Mouse (Mus musculus) G1E (cell line): ENCODE data around the gene Actr1b. TPM values are rescaled to one million over a fixed set of nuclear protein-coding genes. Genes with fewer than 3 reads are reported as not detected.
"Not testable (repeated sequence)": the region's sequence is repeated elsewhere in the genome, so short reads cannot be mapped to it uniquely, and the experiment has no call there.

ENCODE experiments used
- ATAC-seq: 2 replicates; pipeline ENCODE4 v1.8.0; 2016; ENCODE audit warnings: mild to moderate bottlenecking; ENCODE audit not compliant: insufficient number of reproducible peaks, poor library complexity, low FRiP score, severe bottlenecking; ENCODE audit errors: extremely low read depth
- DNase-seq: peaks from one replicate; pipeline ENCODE4 v3.0.0; 2012; ENCODE audit warnings: low spot score
- H3K27me3 ChIP-seq: 2 replicates; pipeline ENCODE4 v1.6.1; 2012; ENCODE audit warnings: mild to moderate bottlenecking, low read length, inconsistent platforms; ENCODE audit not compliant: insufficient read depth
- H3K36me3 ChIP-seq: replicated peaks from 2 replicates; pipeline ENCODE3; 2012; ENCODE audit warnings: mild to moderate bottlenecking, inconsistent platforms
- H3K4me1 ChIP-seq: 2 replicates; pipeline ENCODE4 v1.6.1; 2012; ENCODE audit warnings: low read depth, low read length, inconsistent platforms, mixed read lengths; ENCODE audit not compliant: insufficient read depth
- H3K4me3 ChIP-seq: 2 replicates; pipeline ENCODE4 v1.5.1; 2012; ENCODE audit warnings: low read depth, mild to moderate bottlenecking, inconsistent platforms, low read length, moderate library complexity, mixed read lengths
- H3K9me3 ChIP-seq: replicated peaks from 2 replicates; pipeline ENCODE4 v1.6.1; 2012; ENCODE audit warnings: inconsistent platforms
- CTCF ChIP-seq: IDR thresholded peaks from 2 replicates; pipeline ENCODE4 v1.5.1; 2012; ENCODE audit warnings: low read depth, low read length, inconsistent platforms, mixed read lengths
- GATA1 ChIP-seq: IDR thresholded peaks from 2 replicates; pipeline ENCODE4 v1.6.1; 2012; ENCODE audit warnings: borderline replicate concordance, low read length, inconsistent platforms, mixed read lengths
- GATA2 ChIP-seq: IDR thresholded peaks from 2 replicates; pipeline ENCODE4 v1.6.1; 2012; ENCODE audit warnings: low read depth, low read length, inconsistent platforms, borderline replicate concordance
- POLR2AphosphoS5 ChIP-seq: IDR thresholded peaks from 2 replicates; pipeline ENCODE4 v1.6.1; 2012; ENCODE audit warnings: low read depth, low read length, inconsistent platforms; ENCODE audit not compliant: insufficient replicate concordance
- TAL1 ChIP-seq: conservative IDR thresholded peaks from 2 replicates; pipeline ENCODE4 v1.6.1; 2012; ENCODE audit warnings: low read depth, low read length, inconsistent platforms, mixed read lengths
- polyA plus RNA-seq: library from polyadenylated mRNA; stranded (reverse); fragments of >175 nt; gene quantifications from 2 replicates; pipeline ENCODE4 v1.2.3, GENCODE M21; 2012
- total RNA-seq, 2 experiments: library from RNA; stranded (forward) in 1 of 2; stranded (reverse) in 1 of 2; fragments of 200-1000 nt in 1 of 2; fragments of >200 nt in 1 of 2; fragmentation: Nextera tagmentation in 1 of 2; gene quantifications; 2 replicates each; pipeline ENCODE4 v1.2.3; 2014 to 2017

Gene Actr1b
- total and polyA plus RNA-seq, 3 experiments, result 50.8 to 87.4 (median 68.0) TPM

GRCm38 (mm10) chr1:36674936-36675335, 39.3 kb downstream of the Actr1b start:
- TF ChIP-seq GATA2 (no peak), TAL1 (no peak), GATA1 (no peak), CTCF (no peak), POLR2AphosphoS5 (no peak)
- DNase-seq (no peak), ATAC-seq (no peak)
- Histone ChIP-seq H3K4me1 (no peaks in the 10 kb centered on the region), H3K4me3 (no peak overlapping the region), H3K27me3 (peaks cover 50% of the 10 kb centered on the region), H3K9me3 (no peaks in the 10 kb centered on the region), H3K36me3 (no peaks in the 10 kb centered on the region)

- DNase-seq, result no peak
- Histone ChIP-seq H3K36me3 (no peaks in the 10 kb centered on the region), H3K9me3 (no peaks in the 10 kb centered on the region), H3K4me1 (no peaks in the 10 kb centered on the region), H3K4me3 (no peak overlapping the region), H3K27me3 (peaks cover 50% of the 10 kb centered on the region)
- no peak for ATAC-seq
- TF ChIP-seq POLR2AphosphoS5, result no peak
- no peak for TF ChIP-seq TAL1
- no peak for TF ChIP-seq GATA1
- no peak for TF ChIP-seq CTCF
- no peak for TF ChIP-seq GATA2
These were observed 41.4 kb downstream of the Actr1b start for GRCm38 (mm10) chr1:36672648-36673350.

- TF ChIP-seq CTCF (no peak), GATA2 (no peak)
- no peaks in the 10 kb centered on the region for H3K36me3 ChIP-seq
- ATAC-seq, result no peak
- peaks cover 46% of the 10 kb centered on the region for H3K27me3 ChIP-seq
- DNase-seq, result no peak
- no peaks in the 10 kb centered on the region for H3K4me1 ChIP-seq
- H3K4me3 ChIP-seq, result no peak overlapping the region
- no peaks in the 10 kb centered on the region for H3K9me3 ChIP-seq
These were observed 43.0 kb downstream of the Actr1b start for GRCm38 (mm10) chr1:36671260-36671659.

GRCm38 (mm10) chr1:36670256-36670655, 44.0 kb downstream of the Actr1b start:
- no peaks in the 10 kb centered on the region for H3K9me3 ChIP-seq
- peaks cover 42% of the 10 kb centered on the region for H3K27me3 ChIP-seq
- no peak overlapping the region for H3K4me3 ChIP-seq
- TF ChIP-seq CTCF (no peak), POLR2AphosphoS5 (no peak), GATA2 (no peak), TAL1 (no peak)
- ATAC-seq, result no peak
- H3K36me3 ChIP-seq, result no peaks in the 10 kb centered on the region
- DNase-seq, result no peak
- peaks cover 3% of the 10 kb centered on the region; the same call in 1 of the 2 replicates for H3K4me1 ChIP-seq

GRCm38 (mm10) chr1:36668007-36668406, 46.2 kb downstream of the Actr1b start:
- peaks cover 12% of the 10 kb centered on the region for H3K4me1 ChIP-seq
- not testable (repeated sequence) for H3K36me3 ChIP-seq, H3K9me3 ChIP-seq, DNase-seq, H3K4me3 ChIP-seq, ATAC-seq
- peaks cover 32% of the 10 kb centered on the region for H3K27me3 ChIP-seq

GRCm38 (mm10) chr1:36665934-36666333, 48.3 kb downstream of the Actr1b start:
- no peak for TF ChIP-seq CTCF
- TF ChIP-seq POLR2AphosphoS5, result no peak
- no peak for TF ChIP-seq TAL1
- no peak for TF ChIP-seq GATA2
- no peak for TF ChIP-seq GATA1
- peaks cover 12% of the 10 kb centered on the region for H3K4me1 ChIP-seq
- DNase-seq (no peak), ATAC-seq (no peak)
- H3K36me3 ChIP-seq, result no peaks in the 10 kb centered on the region
- H3K9me3 ChIP-seq, result no peaks in the 10 kb centered on the region
- H3K4me3 ChIP-seq, result no peak overlapping the region
- peaks cover 25% of the 10 kb centered on the region for H3K27me3 ChIP-seq
